9 mouse cellular contexts compared by ENCODE assay signal in the genomic region with DNA sequence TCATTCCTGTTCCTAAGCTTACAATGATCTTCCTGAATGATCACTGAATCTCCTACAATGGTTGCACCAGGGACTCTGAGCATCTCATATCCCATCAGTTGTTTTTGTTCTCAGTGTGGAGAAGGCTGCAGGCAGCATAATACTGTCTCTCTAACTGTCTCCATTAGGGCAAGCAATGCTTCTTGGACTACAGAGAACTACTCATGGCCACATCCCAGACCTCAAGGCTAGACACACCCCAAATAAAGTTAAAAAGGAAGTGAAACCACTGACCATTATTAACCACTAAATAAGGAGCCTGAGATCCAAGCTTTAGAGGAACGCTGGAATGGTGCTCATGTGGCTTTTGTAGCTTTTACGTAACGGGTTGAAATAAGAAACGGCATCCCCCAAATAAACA. TPM values are rescaled to one million over a fixed set of nuclear protein-coding genes. Genes with fewer than 3 reads are reported as not detected.
DNase-seq lines count a peak whose midpoint lies in the region; ATAC-seq and TF ChIP-seq lines count a peak whose summit lies in the region.
"Had no signal": no experiment of that assay in that cellular context is flagged by ENCODE, and none has a peak within 500 bp of the region (broad histone marks: within the 10 kb centered on the region; RNA-seq: fewer than 3 reads in every experiment).

No protein-coding gene starts in this region.

- H3K9ac ChIP-seq in heart, postnatal 0 days (replicated peaks; ENCODE audit: low read depth, low read length): no peak overlapping the region
- no peak overlapping the region for H3K9ac ChIP-seq in midbrain, embryonic 15.5 days
- H3K9ac ChIP-seq: liver, embryonic 13.5 days had no signal

- TF ChIP-seq POLR2A in bone marrow macrophage, adult 2 months (IDR thresholded peaks at IDR 0.05; ENCODE audit: borderline replicate concordance, low read depth, low read length): no peak

- peak overlapping the region; percentile 97 for H3K27ac ChIP-seq in bone marrow macrophage, adult 2 months (ENCODE audit: insufficient read depth, low read depth, low read length)
- peak overlapping the region; percentile 86 for H3K27ac ChIP-seq in heart, postnatal 0 days (ENCODE audit: low read depth)
- no peak overlapping the region for H3K27ac ChIP-seq in midbrain, embryonic 15.5 days
- H3K27ac ChIP-seq: liver, embryonic 13.5 days had no signal

- DNase-seq in kidney, adult 18-20 months: peak; percentile 16
- no peak for DNase-seq in kidney, postnatal 10 days
- DNase-seq in heart, postnatal 0 days (ENCODE audit: low spot score): no peak
- peak; percentile 72 for DNase-seq in lung, postnatal 36 days
- no peak for DNase-seq in urinary bladder, postnatal 36 days (ENCODE audit: low spot score in 2 of 2)
- no peak for DNase-seq in thymus, postnatal 36 days
- DNase-seq: liver, embryonic 13.5 days had no signal

- no peak for TF ChIP-seq CTCF in bone marrow macrophage, adult 2 months (IDR thresholded peaks at IDR 0.05; ENCODE audit: low read depth, low read length)
- no peak for TF ChIP-seq CTCF in heart, postnatal 0 days (IDR thresholded peaks at IDR 0.05; ENCODE audit: low read depth)

- peaks cover 77% of the 10 kb centered on the region for H3K27me3 ChIP-seq in heart, postnatal 0 days (ENCODE audit: control insufficient read depth, insufficient read depth, low read length)
- H3K27me3 ChIP-seq in midbrain, embryonic 15.5 days (replicated peaks): no peaks in the 10 kb centered on the region
- H3K27me3 ChIP-seq: liver, embryonic 13.5 days had no signal

- peak overlapping the region; percentile 40 for H3K4me3 ChIP-seq in bone marrow macrophage, adult 2 months (ENCODE audit: insufficient read depth, low read length)
- H3K4me3 ChIP-seq in heart, postnatal 0 days (ENCODE audit: low read depth, low read length): no peak overlapping the region
- no peak overlapping the region for H3K4me3 ChIP-seq in midbrain, embryonic 15.5 days
- H3K4me3 ChIP-seq: liver, embryonic 13.5 days had no signal

- no peaks in the 10 kb centered on the region for H3K36me3 ChIP-seq in heart, postnatal 0 days (replicated peaks; ENCODE audit: control insufficient read depth, insufficient read depth, low read length)
- no peaks in the 10 kb centered on the region for H3K36me3 ChIP-seq in midbrain, embryonic 15.5 days (replicated peaks)
- H3K36me3 ChIP-seq: liver, embryonic 13.5 days had no signal

- no peak for TF ChIP-seq EP300 in heart, postnatal 0 days (IDR thresholded peaks at IDR 0.05; ENCODE audit: low read depth)

- WGBS in heart, postnatal 0 days: 77% methylated on average over 4 of the region's 4 CpGs
- 87% methylated on average over 4 of the region's 4 CpGs for WGBS in midbrain, embryonic 15.5 days

- no peaks in the 10 kb centered on the region for H3K9me3 ChIP-seq in heart, postnatal 0 days (replicated peaks; ENCODE audit: control insufficient read depth, low read length)
- H3K9me3 ChIP-seq in midbrain, embryonic 15.5 days: no peaks in the 10 kb centered on the region
- H3K9me3 ChIP-seq: liver, embryonic 13.5 days had no signal

- ATAC-seq in heart, postnatal 0 days (ENCODE audit: insufficient read depth, low read depth): peak; percentile 58
- no peak for ATAC-seq in midbrain, embryonic 15.5 days (replicated peaks)

- H3K4me1 ChIP-seq in bone marrow macrophage, adult 2 months (ENCODE audit: control insufficient read depth, insufficient read depth, low read length): peaks cover 35% of the 10 kb centered on the region
- H3K4me1 ChIP-seq in heart, postnatal 0 days (ENCODE audit: control insufficient read depth, insufficient read depth): no peaks in the 10 kb centered on the region
- no peaks in the 10 kb centered on the region for H3K4me1 ChIP-seq in midbrain, embryonic 15.5 days
- H3K4me1 ChIP-seq: liver, embryonic 13.5 days had no signal

- no peak overlapping the region for H3K4me2 ChIP-seq in heart, postnatal 0 days (ENCODE audit: low read depth, low read length)
- H3K4me2 ChIP-seq in midbrain, embryonic 15.5 days: no peak overlapping the region
- H3K4me2 ChIP-seq: liver, embryonic 13.5 days had no signal

RNA-seq across cellular contexts. Expression of a gene that starts 20.5 kb away (rescaled TPM):
- polyA plus RNA-seq in bone marrow macrophage, adult 2 months (2012; ENCODE audit: insufficient read depth, insufficient read length, missing spikeins): 10.9 and 16.9 TPM in 2 replicates
- total RNA-seq in heart, postnatal 0 days (2014; rRNA removed; ENCODE audit: low replicate concordance): 28.2 and 42.6 TPM in 2 replicates
- 9.0 and 10.1 TPM in 2 replicates for polyA plus RNA-seq in heart, postnatal 0 days (2015; fragmentation: Nextera tagmentation; extraction: Ambion mirVana)
- polyA plus RNA-seq in midbrain, embryonic 15.5 days (2015; fragmentation: Nextera tagmentation; extraction: Ambion mirVana): 13.3 and 16.5 TPM in 2 replicates

Comparison
In these comparisons a context has a peak if more than half of its experiments do, and no peak if none do; other contexts are left out.
1. DNase-seq: peak in kidney, adult 18-20 months (single experiment) and lung, postnatal 36 days (single experiment); none in kidney, postnatal 10 days (single experiment), heart, postnatal 0 days (single experiment), urinary bladder, postnatal 36 days (0 of 2) and thymus, postnatal 36 days (0 of 2).